Comparison of ENCODE assay signal across 19 mouse cellular contexts in the genomic region with DNA sequence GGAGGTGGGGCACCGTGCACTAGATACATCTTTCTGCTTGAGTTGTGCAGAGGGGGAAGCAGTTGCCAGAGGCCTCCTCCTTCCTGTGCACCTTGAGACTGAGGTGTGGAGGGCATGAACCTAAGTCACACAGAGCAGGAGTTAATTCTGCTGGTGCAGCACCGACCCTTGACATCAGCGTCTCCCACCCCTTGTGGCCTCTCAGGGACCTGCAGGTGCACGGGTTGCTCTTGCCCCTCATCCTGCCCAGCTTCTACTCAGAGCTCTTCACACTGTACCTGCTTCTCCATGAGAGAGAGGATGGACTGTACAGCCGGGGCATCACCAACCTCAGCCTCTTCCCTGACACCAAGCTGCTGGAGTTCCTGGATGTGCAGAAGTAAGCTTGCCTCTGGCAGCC. TPM values are rescaled to one million over a fixed set of nuclear protein-coding genes. Genes with fewer than 3 reads are reported as not detected.
A peak's percentile ranks its signal among the peaks of the same experiment; 100 is the strongest.
DNase-seq lines count a peak whose midpoint lies in the region; ATAC-seq and TF ChIP-seq lines count a peak whose summit lies in the region.
"Had no signal": no experiment of that assay in that cellular context is flagged by ENCODE, and none has a peak within 500 bp of the region (broad histone marks: within the 10 kb centered on the region; RNA-seq: fewer than 3 reads in every experiment).

No protein-coding gene starts in this region.

- H3K4me1 ChIP-seq in embryonic facial prominence, embryonic 10.5 days = peaks cover 42% of the 10 kb centered on the region
- H3K4me1 ChIP-seq in heart, embryonic 10.5 days = peaks cover 52% of the 10 kb centered on the region

- no peak for ATAC-seq in CD4-positive, CD25-positive, alpha-beta regulatory T cell, adult 4 months

- no peaks in the 10 kb centered on the region for H3K9me3 ChIP-seq in embryonic facial prominence, embryonic 10.5 days
- H3K9me3 ChIP-seq in heart, embryonic 10.5 days = no peaks in the 10 kb centered on the region

- WGBS in embryonic facial prominence, embryonic 10.5 days = 54% methylated on average over 5 of the region's 5 CpGs
- WGBS in heart, embryonic 10.5 days = 42% methylated on average over 5 of the region's 5 CpGs

- no peak overlapping the region for H3K27ac ChIP-seq in layer of hippocampus, adult 2 months
- H3K27ac ChIP-seq in embryonic facial prominence, embryonic 10.5 days (replicated peaks) = peak overlapping the region; percentile 65; the same call in 1 of the 2 replicates
- H3K27ac ChIP-seq in heart, embryonic 10.5 days = no peak overlapping the region; the same call in 1 of the 2 replicates
- H3K27ac ChIP-seq: heart, adult 2 months had no signal

- no peak overlapping the region for H3K4me3 ChIP-seq in layer of hippocampus, adult 2 months
- peak overlapping the region; percentile 45; the same call in 1 of the 2 replicates for H3K4me3 ChIP-seq in embryonic facial prominence, embryonic 10.5 days
- H3K4me3 ChIP-seq in heart, embryonic 10.5 days = no peak overlapping the region
- H3K4me3 ChIP-seq: erythroblast, embryonic 14.5 days; heart, adult 2 months had no signal

- peak; percentile 23; the same call in 1 of the 2 replicates for TF ChIP-seq CTCF in layer of hippocampus, adult 2 months (conservative IDR thresholded peaks at IDR 0.05)

- DNase-seq in CD4-positive, CD25-positive, alpha-beta regulatory T cell, adult 2 months (ENCODE audit: low read depth, low spot score) = peak; percentile 50
- no peak for DNase-seq in layer of hippocampus, adult 2 months (ENCODE audit: low spot score in 2 of 2)
- DNase-seq in layer of hippocampus, postnatal 14 days (ENCODE audit: low spot score in 2 of 2) = no peak
- no peak for DNase-seq in embryonic facial prominence, embryonic 10.5 days (ENCODE audit: low spot score)
- DNase-seq in thymus, postnatal 14 days = peak; percentile 89
- no peak for DNase-seq in adrenal gland, postnatal 36 days
- DNase-seq in heart, embryonic 10.5 days (ENCODE audit: low spot score) = no peak
- DNase-seq: cerebellum, adult 9-10 months; heart, adult 2 months; heart, postnatal 14 days; lung, adult 2 months had no signal

- peaks cover 26% of the 10 kb centered on the region for H3K27me3 ChIP-seq in embryonic facial prominence, embryonic 10.5 days (replicated peaks; ENCODE audit: low read depth, poor library complexity, severe bottlenecking)
- peaks cover 57% of the 10 kb centered on the region for H3K27me3 ChIP-seq in heart, embryonic 10.5 days (ENCODE audit: insufficient read depth, poor library complexity, severe bottlenecking)

- no peaks in the 10 kb centered on the region for H3K36me3 ChIP-seq in embryonic facial prominence, embryonic 10.5 days (replicated peaks)
- H3K36me3 ChIP-seq in heart, embryonic 10.5 days = no peaks in the 10 kb centered on the region

RNA-seq across cellular contexts. Expression of a gene that starts 15.6 kb away (rescaled TPM):
- polyA plus RNA-seq in CD4-positive, CD25-positive, alpha-beta regulatory T cell, adult 4 months (2017; shearing (Covaris generic)) = 1 to 10 TPM; 2.5 to 3.5 TPM
- total RNA-seq in layer of hippocampus, adult 2 months (2021) = 1 to 10 TPM; 1.9 to 2.0 TPM
- 1 to 10 TPM; 1.8 to 2.0 TPM for total RNA-seq in layer of hippocampus, postnatal 14 days (2021)
- 0.31 and 0.60 TPM in 2 replicates for polyA plus RNA-seq in embryonic facial prominence, embryonic 10.5 days (2016; fragmentation: Nextera tagmentation; extraction: Ambion mirVana)
- total RNA-seq in adrenal gland, postnatal 36 days (2021) = 1 to 10 TPM; 2.0 to 3.0 TPM
- polyA plus RNA-seq in heart, embryonic 10.5 days (2016; fragmentation: Nextera tagmentation; extraction: Ambion mirVana) = 0.17 and 0.68 TPM in 2 replicates
- total RNA-seq: megakaryocyte progenitor cell, adult 5-6 weeks had no signal
- polyA plus RNA-seq: erythroblast, embryonic 14.5 days had no signal

RNA-seq across cellular contexts. Expression of a gene that starts 15.8 kb away (rescaled TPM):
- 10 to 100 TPM; 17.4 to 29.4 TPM for polyA plus RNA-seq in CD4-positive, CD25-positive, alpha-beta regulatory T cell, adult 4 months (2017; shearing (Covaris generic))
- 10 to 100 TPM in 1 of 2 experiments, 1 to 10 TPM in 1; 9.1 to 14.6 TPM for total RNA-seq in layer of hippocampus, adult 2 months (2021)
- total RNA-seq in layer of hippocampus, postnatal 14 days (2021) = 10 to 100 TPM; 11.6 to 13.1 TPM
- polyA plus RNA-seq in embryonic facial prominence, embryonic 10.5 days (2016; fragmentation: Nextera tagmentation; extraction: Ambion mirVana) = 1.5 and 2.1 TPM in 2 replicates
- 10 to 100 TPM; 12.4 to 16.0 TPM for total RNA-seq in adrenal gland, postnatal 36 days (2021)
- polyA plus RNA-seq in heart, embryonic 10.5 days (2016; fragmentation: Nextera tagmentation; extraction: Ambion mirVana) = 0.91 and 1.6 TPM in 2 replicates

RNA-seq across cellular contexts. Expression of a gene that starts 21.2 kb away (rescaled TPM):
- polyA plus RNA-seq in CD4-positive, CD25-positive, alpha-beta regulatory T cell, adult 4 months (2017; shearing (Covaris generic)) = under 1 TPM in 1 of 2 experiments, not detected in 1; 0.69 TPM
- total RNA-seq in layer of hippocampus, adult 2 months (2021) = not detected
- total RNA-seq in layer of hippocampus, postnatal 14 days (2021) = not detected
- polyA plus RNA-seq in embryonic facial prominence, embryonic 10.5 days (2016; fragmentation: Nextera tagmentation; extraction: Ambion mirVana) = not detected in 2 replicates
- not detected for total RNA-seq in adrenal gland, postnatal 36 days (2021)
- polyA plus RNA-seq in heart, embryonic 10.5 days (2016; fragmentation: Nextera tagmentation; extraction: Ambion mirVana) = not detected in 2 replicates
- total RNA-seq: heart, adult 2 months; heart, postnatal 14 days; left cerebral cortex, adult 18-20 months; megakaryocyte progenitor cell, adult 5-6 weeks had no signal
- polyA plus RNA-seq: erythroblast, embryonic 14.5 days; frontal cortex, adult 2 months; heart, adult 2 months; limb, embryonic 14.5 days; lung, adult 2 months; midbrain, embryonic 16.5 days had no signal

RNA-seq across cellular contexts. Expression of a gene that starts 37.7 kb away (rescaled TPM):
- polyA plus RNA-seq in CD4-positive, CD25-positive, alpha-beta regulatory T cell, adult 4 months (2017; shearing (Covaris generic)) = not detected
- under 1 TPM; 0.32 to 0.51 TPM for total RNA-seq in layer of hippocampus, adult 2 months (2021)
- under 1 TPM in 1 of 2 experiments, not detected in 1; 0.36 TPM for total RNA-seq in layer of hippocampus, postnatal 14 days (2021)
- 0.55 and 0.67 TPM in 2 replicates for polyA plus RNA-seq in embryonic facial prominence, embryonic 10.5 days (2016; fragmentation: Nextera tagmentation; extraction: Ambion mirVana)
- total RNA-seq in adrenal gland, postnatal 36 days (2021) = not detected
- 0.43 and 0.45 TPM in 2 replicates for polyA plus RNA-seq in heart, embryonic 10.5 days (2016; fragmentation: Nextera tagmentation; extraction: Ambion mirVana)
- total RNA-seq: heart, adult 2 months; heart, postnatal 14 days; neutrophil, adult 5-6 weeks had no signal
- polyA plus RNA-seq: heart, adult 2 months; lung, adult 2 months had no signal

RNA-seq across cellular contexts. Expression of a gene that starts 50.5 kb away (rescaled TPM):
- 1 to 10 TPM in 1 of 2 experiments, under 1 TPM in 1; 0.22 to 1.2 TPM for polyA plus RNA-seq in CD4-positive, CD25-positive, alpha-beta regulatory T cell, adult 4 months (2017; shearing (Covaris generic))
- under 1 TPM; 0.49 TPM for total RNA-seq in layer of hippocampus, adult 2 months (2021)
- under 1 TPM; 0.37 to 0.57 TPM for total RNA-seq in layer of hippocampus, postnatal 14 days (2021)
- polyA plus RNA-seq in embryonic facial prominence, embryonic 10.5 days (2016; fragmentation: Nextera tagmentation; extraction: Ambion mirVana) = not detected in 2 replicates
- not detected for total RNA-seq in adrenal gland, postnatal 36 days (2021)
- polyA plus RNA-seq in heart, embryonic 10.5 days (2016; fragmentation: Nextera tagmentation; extraction: Ambion mirVana) = 0.51 and 1.3 TPM in 2 replicates
- total RNA-seq: heart, adult 2 months; megakaryocyte progenitor cell, adult 5-6 weeks had no signal
- polyA plus RNA-seq: erythroblast, embryonic 14.5 days; heart, adult 2 months; midbrain, embryonic 16.5 days had no signal

Comparison
In these comparisons a context has a peak if more than half of its experiments do, and no peak if none do; other contexts are left out.
1. DNase-seq: peak in CD4-positive, CD25-positive, alpha-beta regulatory T cell, adult 2 months (single experiment) and thymus, postnatal 14 days (single experiment); none in layer of hippocampus, adult 2 months (0 of 2), layer of hippocampus, postnatal 14 days (0 of 2), embryonic facial prominence, embryonic 10.5 days (single experiment), adrenal gland, postnatal 36 days (0 of 2) and heart, embryonic 10.5 days (single experiment).